Mouse (Mus musculus): ENCODE measurements around the gene Serpinh1. TPM values are rescaled to one million over a fixed set of nuclear protein-coding genes. Genes with fewer than 3 reads are reported as not detected.
A peak's percentile ranks its signal among the peaks of the same experiment; 100 is the strongest.

Gene Serpinh1
- polyA plus RNA-seq, 1 experiment from 2014 or later, result 232 TPM

- Histone ChIP-seq H3K4me3 (ENCODE audit: low read depth, low read length) (peak overlapping the region; percentile 57), H3K4me2 (peak overlapping the region; percentile 57), H3K9me3 (ENCODE audit: control insufficient read depth, low read length) (no peaks in the 10 kb centered on the region), H3K4me1 (replicated peaks; ENCODE audit: control insufficient read depth, insufficient read depth, low read length) (peaks cover 5% of the 10 kb centered on the region; the same call in 1 of the 2 replicates), H3K9ac (ENCODE audit: low read depth, low read length) (peak overlapping the region; percentile 64; the same call in 1 of the 2 replicates), H3K36me3 (ENCODE audit: control insufficient read depth, insufficient read depth, low read length) (peaks cover 16% of the 10 kb centered on the region), H3K27me3 (replicated peaks; ENCODE audit: control insufficient read depth, insufficient read depth, low read length) (peaks cover 15% of the 10 kb centered on the region), H3K27ac (ENCODE audit: low read depth, low read length) (no peak overlapping the region)
- ATAC-seq (replicated peaks; ENCODE audit: low FRiP score) (no peak), DNase-seq (ENCODE audit: low spot score) (no peak)
- WGBS, result 72% methylated on average over 9 of the region's 9 CpGs
Measured at GRCm38 (mm10) chr7:99349782-99350720, 3.0 kb downstream of the Serpinh1 start.

GRCm38 (mm10) chr7:99348883-99349282, 4.2 kb downstream of the Serpinh1 start:
- WGBS, result 93% methylated on average over 26 of the region's 26 CpGs
- H3K4me1 ChIP-seq (replicated peaks; ENCODE audit: control insufficient read depth, insufficient read depth, low read length), result peaks cover 5% of the 10 kb centered on the region; the same call in 1 of the 2 replicates
- peaks cover 15% of the 10 kb centered on the region for H3K27me3 ChIP-seq (replicated peaks; ENCODE audit: control insufficient read depth, insufficient read depth, low read length)
- no peaks in the 10 kb centered on the region for H3K9me3 ChIP-seq (ENCODE audit: control insufficient read depth, low read length)
- no peak for ATAC-seq (replicated peaks; ENCODE audit: low FRiP score)
- no peak for DNase-seq (ENCODE audit: low spot score)
- no peak overlapping the region for H3K4me3 ChIP-seq (ENCODE audit: low read depth, low read length)
- peaks cover 17% of the 10 kb centered on the region for H3K36me3 ChIP-seq (ENCODE audit: control insufficient read depth, insufficient read depth, low read length)
- no peak overlapping the region for H3K4me2 ChIP-seq
- H3K9ac ChIP-seq (ENCODE audit: low read depth, low read length), result no peak overlapping the region
- no peak overlapping the region for H3K27ac ChIP-seq (ENCODE audit: low read depth, low read length)

- no peak overlapping the region for H3K9ac ChIP-seq (ENCODE audit: low read depth, low read length)
- H3K9me3 ChIP-seq (ENCODE audit: control insufficient read depth, low read length), result no peaks in the 10 kb centered on the region
- DNase-seq (ENCODE audit: low spot score) (no peak), ATAC-seq (replicated peaks; ENCODE audit: low FRiP score) (no peak)
- no peak overlapping the region for H3K4me3 ChIP-seq (ENCODE audit: low read depth, low read length)
- H3K4me1 ChIP-seq (replicated peaks; ENCODE audit: control insufficient read depth, insufficient read depth, low read length), result peaks cover 3% of the 10 kb centered on the region; the same call in 1 of the 2 replicates
- peaks cover 5% of the 10 kb centered on the region for H3K27me3 ChIP-seq (replicated peaks; ENCODE audit: control insufficient read depth, insufficient read depth, low read length)
- H3K36me3 ChIP-seq (ENCODE audit: control insufficient read depth, insufficient read depth, low read length), result peaks cover 21% of the 10 kb centered on the region
- H3K27ac ChIP-seq (ENCODE audit: low read depth, low read length), result no peak overlapping the region
- H3K4me2 ChIP-seq, result no peak overlapping the region
- WGBS, result 94% methylated on average over 10 of the region's 10 CpGs
Measured at GRCm38 (mm10) chr7:99347268-99347667, 5.8 kb downstream of the Serpinh1 start.

- DNase-seq (ENCODE audit: low spot score) (no peak), ATAC-seq (replicated peaks; ENCODE audit: low FRiP score) (no peak)
- Histone ChIP-seq H3K27ac (ENCODE audit: low read depth, low read length) (no peak overlapping the region), H3K9ac (ENCODE audit: low read depth, low read length) (no peak overlapping the region), H3K4me3 (ENCODE audit: low read depth, low read length) (no peak overlapping the region), H3K27me3 (replicated peaks; ENCODE audit: control insufficient read depth, insufficient read depth, low read length) (no peaks in the 10 kb centered on the region), H3K4me2 (no peak overlapping the region), H3K36me3 (ENCODE audit: control insufficient read depth, insufficient read depth, low read length) (peaks cover 14% of the 10 kb centered on the region), H3K4me1 (replicated peaks; ENCODE audit: control insufficient read depth, insufficient read depth, low read length) (no peaks in the 10 kb centered on the region), H3K9me3 (ENCODE audit: control insufficient read depth, low read length) (no peaks in the 10 kb centered on the region)
- WGBS, result 78% methylated on average over 4 of the region's 4 CpGs
Measured at GRCm38 (mm10) chr7:99343577-99343976, 9.5 kb downstream of the Serpinh1 start.

- H3K27me3 ChIP-seq (replicated peaks; ENCODE audit: control insufficient read depth, insufficient read depth, low read length), result no peaks in the 10 kb centered on the region
- no peak overlapping the region for H3K4me3 ChIP-seq (ENCODE audit: low read depth, low read length)
- H3K4me1 ChIP-seq (replicated peaks; ENCODE audit: control insufficient read depth, insufficient read depth, low read length), result no peaks in the 10 kb centered on the region
- 78% methylated on average over 8 of the region's 8 CpGs for WGBS
- no peak overlapping the region for H3K4me2 ChIP-seq
- H3K9me3 ChIP-seq (ENCODE audit: control insufficient read depth, low read length), result no peaks in the 10 kb centered on the region
- ATAC-seq (replicated peaks; ENCODE audit: low FRiP score), result no peak
- H3K36me3 ChIP-seq (ENCODE audit: control insufficient read depth, insufficient read depth, low read length), result peaks cover 6% of the 10 kb centered on the region
- H3K9ac ChIP-seq (ENCODE audit: low read depth, low read length), result no peak overlapping the region
- DNase-seq (ENCODE audit: low spot score), result no peak
- H3K27ac ChIP-seq (ENCODE audit: low read depth, low read length), result no peak overlapping the region
Measured at GRCm38 (mm10) chr7:99340736-99341135, 12.3 kb downstream of the Serpinh1 start.

- WGBS, result 46% methylated on average over 12 of the region's 12 CpGs
- H3K36me3 ChIP-seq (ENCODE audit: control insufficient read depth, insufficient read depth, low read length), result no peaks in the 10 kb centered on the region
- no peak overlapping the region for H3K9ac ChIP-seq (ENCODE audit: low read depth, low read length)
- H3K4me1 ChIP-seq (replicated peaks; ENCODE audit: control insufficient read depth, insufficient read depth, low read length), result no peaks in the 10 kb centered on the region
- no peak overlapping the region for H3K27ac ChIP-seq (ENCODE audit: low read depth, low read length)
- DNase-seq (ENCODE audit: low spot score), result peak; percentile 74
- H3K27me3 ChIP-seq (replicated peaks; ENCODE audit: control insufficient read depth, insufficient read depth, low read length), result no peaks in the 10 kb centered on the region
- ATAC-seq (replicated peaks; ENCODE audit: low FRiP score), result no peak
- no peak overlapping the region for H3K4me2 ChIP-seq
- H3K9me3 ChIP-seq (ENCODE audit: control insufficient read depth, low read length), result no peaks in the 10 kb centered on the region
- H3K4me3 ChIP-seq (ENCODE audit: low read depth, low read length), result no peak overlapping the region
Measured at GRCm38 (mm10) chr7:99332774-99333480, 20.1 kb downstream of the Serpinh1 start.

- Histone ChIP-seq H3K9me3 (ENCODE audit: control insufficient read depth, low read length) (no peaks in the 10 kb centered on the region), H3K4me1 (replicated peaks; ENCODE audit: control insufficient read depth, insufficient read depth, low read length) (no peaks in the 10 kb centered on the region), H3K27me3 (replicated peaks; ENCODE audit: control insufficient read depth, insufficient read depth, low read length) (peaks cover 7% of the 10 kb centered on the region), H3K4me3 (ENCODE audit: low read depth, low read length) (no peak overlapping the region), H3K36me3 (ENCODE audit: control insufficient read depth, insufficient read depth, low read length) (no peaks in the 10 kb centered on the region), H3K9ac (ENCODE audit: low read depth, low read length) (no peak overlapping the region), H3K4me2 (no peak overlapping the region), H3K27ac (ENCODE audit: low read depth, low read length) (no peak overlapping the region)
- ATAC-seq (replicated peaks; ENCODE audit: low FRiP score), result no peak
- no peak for DNase-seq (ENCODE audit: low spot score)
- WGBS, result 78% methylated on average over 5 of the region's 5 CpGs
Measured at GRCm38 (mm10) chr7:99330012-99330411, 23.0 kb downstream of the Serpinh1 start.

- Histone ChIP-seq H3K36me3 (ENCODE audit: control insufficient read depth, insufficient read depth, low read length) (no peaks in the 10 kb centered on the region), H3K4me2 (no peak overlapping the region), H3K4me3 (ENCODE audit: low read depth, low read length) (no peak overlapping the region), H3K4me1 (replicated peaks; ENCODE audit: control insufficient read depth, insufficient read depth, low read length) (no peaks in the 10 kb centered on the region), H3K9me3 (ENCODE audit: control insufficient read depth, low read length) (no peaks in the 10 kb centered on the region), H3K27ac (ENCODE audit: low read depth, low read length) (no peak overlapping the region), H3K9ac (ENCODE audit: low read depth, low read length) (no peak overlapping the region), H3K27me3 (replicated peaks; ENCODE audit: control insufficient read depth, insufficient read depth, low read length) (peaks cover 7% of the 10 kb centered on the region)
- ATAC-seq (replicated peaks; ENCODE audit: low FRiP score) (no peak), DNase-seq (ENCODE audit: low spot score) (no peak)
- WGBS, result 65% methylated on average over 4 of the region's 4 CpGs
Measured at GRCm38 (mm10) chr7:99328847-99329246, 24.2 kb downstream of the Serpinh1 start.

Data from liver, embryonic 11.5 days (tissue).